Mouse (Mus musculus): ENCODE data around the gene Ocln.

DNA sequence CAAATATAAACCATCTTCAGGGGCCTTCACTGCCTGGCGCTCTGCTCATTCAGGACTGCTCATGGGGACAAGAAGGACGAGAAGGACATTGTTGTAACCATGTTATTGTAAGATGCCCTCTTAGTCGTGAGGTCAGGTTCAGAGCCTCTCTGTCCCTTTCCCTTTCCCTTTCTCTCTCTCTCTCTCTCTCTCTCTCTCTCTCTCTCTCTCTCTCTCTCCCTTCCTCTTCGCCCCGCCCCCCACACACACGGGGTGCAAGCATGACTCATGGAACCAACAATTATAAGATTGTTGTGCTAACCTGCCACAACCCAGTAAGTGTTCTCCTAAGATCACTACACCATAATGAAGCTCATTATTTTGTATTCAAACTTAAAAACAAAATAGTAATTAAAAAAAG is 29.6 kb upstream of the Ocln start:
- TF ChIP-seq CHD1 (IDR thresholded peaks at IDR 0.05; ENCODE audit: low read depth, low read length) (no peak), BHLHE40 (IDR thresholded peaks at IDR 0.05; ENCODE audit: low read depth, low read length) (no peak), POLR2AphosphoS2 (IDR thresholded peaks at IDR 0.05; ENCODE audit: low read depth, low read length) (no peak), CTCF (conservative IDR thresholded peaks at IDR 0.05 in 1 of 2, IDR thresholded peaks at IDR 0.05 in 1 of 2; ENCODE audit: low read depth in 2 of 2, low read length in 2 of 2) (no peak), MAFK (IDR thresholded peaks at IDR 0.05; ENCODE audit: insufficient replicate concordance, low read length) (no peak), ELF1 (IDR thresholded peaks at IDR 0.05; ENCODE audit: low read depth, low read length) (no peak), UBTF (IDR thresholded peaks at IDR 0.05; ENCODE audit: low read depth, low read length) (no peak), JUN (IDR thresholded peaks at IDR 0.05; ENCODE audit: insufficient read depth, low read depth, low read length) (no peak), USF1 (IDR thresholded peaks at IDR 0.05; ENCODE audit: low read depth, low read length) (no peak), KAT2A (IDR thresholded peaks at IDR 0.05; ENCODE audit: insufficient replicate concordance, low read length) (no peak), MAX (IDR thresholded peaks at IDR 0.05; ENCODE audit: low read length) (no peak)
